Mouse (Mus musculus) heart, adult 18-20 months (tissue): ENCODE data around the gene Il1rl1. TPM values are rescaled to one million over a fixed set of nuclear protein-coding genes. Genes with fewer than 3 reads are reported as not detected.

Experiments
- DNase-seq, 2 experiments: peaks; one replicate each; pipeline ENCODE4 v3.0.0; 2021 to 2022; ENCODE audit warnings: mixed read lengths in 1 of 2
- long read RNA-seq, 2 experiments: library from polyadenylated mRNA; stranded (forward); transcript quantifications; one replicate each; pipeline ENCODE4 v2.0.0; 2021
- total RNA-seq, 2 experiments: library from RNA; stranded (reverse); gene quantifications; 2 replicates each; pipeline ENCODE4 v1.2.3; 2021

Gene Il1rl1
- under 1 TPM; 0.75 to 0.99 TPM for total RNA-seq
- long read RNA-seq, experiment 1 = 0 reads
- long read RNA-seq, experiment 2 = 0 reads

GRCm38 (mm10) chr1:40428910-40429675 is at the start of gene Il1rl1:
TSS of gene Il1rl1 (plus strand) at chr1:40429570.
- no peak for DNase-seq

DNA sequence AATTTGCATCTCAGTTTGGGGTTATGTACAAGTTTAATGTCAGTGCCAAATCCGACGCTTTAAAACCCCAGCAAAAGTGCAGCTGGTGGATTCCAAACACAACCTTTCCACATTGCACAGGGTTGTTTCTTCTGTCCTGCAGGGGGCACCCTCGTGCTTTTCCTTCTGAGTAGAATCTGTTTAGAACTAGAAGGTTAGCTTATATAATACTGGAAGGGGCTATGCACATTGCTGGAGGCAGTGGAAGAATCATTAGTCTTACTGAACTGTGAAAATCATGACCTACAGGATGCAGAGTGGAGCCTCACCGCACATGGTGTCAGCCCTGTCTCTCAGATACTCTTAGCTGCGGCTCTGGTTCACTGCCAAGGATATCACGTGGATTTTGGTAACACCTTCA is 49.3 kb upstream of the Il1rl1 start:
- DNase-seq = peak; percentile 59 to 81

DNA sequence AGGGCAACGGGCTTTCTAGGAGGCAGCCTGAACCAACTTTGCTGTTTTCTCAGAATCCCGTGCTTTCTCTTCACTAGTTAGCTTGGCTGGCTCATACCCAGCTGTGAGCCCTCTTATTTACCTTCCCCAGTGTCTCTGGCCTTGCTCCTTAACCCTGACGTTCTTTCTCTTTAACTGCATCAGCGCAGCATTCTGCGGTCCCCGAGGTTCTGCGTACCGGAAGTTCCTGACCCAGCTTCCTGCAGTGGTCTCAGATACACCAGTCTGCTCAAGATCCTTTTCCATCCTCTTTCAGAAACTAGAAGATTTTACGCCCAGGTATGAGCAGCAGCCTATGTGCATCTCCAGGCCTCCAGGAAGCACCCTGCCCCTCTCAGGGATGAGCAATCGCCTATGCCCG is 48.4 kb upstream of the Il1rl1 start:
- peak in 1 of 2 experiments; percentile 25 for DNase-seq

DNA sequence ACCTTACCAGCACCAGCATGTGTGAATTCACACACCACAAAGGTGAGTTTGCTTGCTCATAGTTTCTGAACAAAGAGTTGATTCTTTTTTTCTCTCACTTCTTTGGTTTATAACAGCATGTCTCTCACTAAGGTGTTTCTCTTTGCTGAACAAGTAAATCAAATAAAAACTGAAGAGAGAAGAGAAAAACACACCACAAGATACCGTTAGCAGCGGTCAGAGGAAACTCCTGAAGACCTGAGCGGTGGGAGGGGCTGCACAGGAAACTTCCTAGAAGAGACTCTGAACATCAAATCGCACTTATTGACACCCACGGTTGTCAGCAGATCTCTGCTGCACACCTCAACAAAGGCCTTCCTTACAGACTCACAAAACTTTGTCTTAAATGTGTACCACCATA is 46.5 kb upstream of the Il1rl1 start:
- DNase-seq = no peak

- no peak for DNase-seq
Measured at GRCm38 (mm10) chr1:40384931-40385545, 44.3 kb upstream of the Il1rl1 start.

DNA sequence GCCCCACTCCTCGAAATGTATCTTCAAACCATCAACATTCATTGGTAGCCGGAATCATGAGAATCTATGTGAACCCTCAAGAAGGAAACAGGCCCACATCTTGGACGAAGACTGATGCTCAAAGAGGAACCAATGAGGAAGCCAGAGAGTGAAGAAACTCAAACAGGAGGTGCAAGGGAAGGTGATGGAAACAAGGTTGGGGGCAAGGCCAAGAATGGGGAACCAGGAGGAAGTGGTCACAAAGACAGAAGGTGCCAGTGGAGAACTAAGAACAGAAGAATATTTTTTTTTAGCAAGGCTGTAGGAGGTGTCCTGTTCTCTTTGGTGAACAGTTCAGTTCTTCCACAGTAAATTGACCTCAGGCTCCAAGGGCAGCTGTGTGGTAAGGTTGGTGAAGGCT is 38.0 kb upstream of the Il1rl1 start:
- DNase-seq = no peak

DNA sequence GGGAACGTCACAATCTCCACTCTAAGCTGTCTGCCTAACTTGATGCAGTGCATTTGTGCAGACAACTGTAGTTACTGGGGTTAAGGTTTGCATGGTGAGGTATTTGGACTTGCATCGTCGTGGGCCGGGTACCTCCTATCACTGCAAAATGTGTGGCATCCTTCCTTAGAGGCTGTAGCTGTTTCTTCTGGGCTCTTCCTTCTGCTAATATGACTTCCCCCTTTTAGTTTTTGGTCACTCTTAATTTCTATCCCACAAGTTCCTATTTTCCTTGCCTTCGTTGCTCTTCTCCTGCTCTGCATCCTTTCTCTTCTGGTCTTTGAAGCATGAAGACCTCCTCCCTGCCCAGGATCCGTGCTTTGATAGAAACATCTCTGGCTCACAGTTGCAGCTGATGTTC is 36.8 kb upstream of the Il1rl1 start:
- DNase-seq = no peak

DNA sequence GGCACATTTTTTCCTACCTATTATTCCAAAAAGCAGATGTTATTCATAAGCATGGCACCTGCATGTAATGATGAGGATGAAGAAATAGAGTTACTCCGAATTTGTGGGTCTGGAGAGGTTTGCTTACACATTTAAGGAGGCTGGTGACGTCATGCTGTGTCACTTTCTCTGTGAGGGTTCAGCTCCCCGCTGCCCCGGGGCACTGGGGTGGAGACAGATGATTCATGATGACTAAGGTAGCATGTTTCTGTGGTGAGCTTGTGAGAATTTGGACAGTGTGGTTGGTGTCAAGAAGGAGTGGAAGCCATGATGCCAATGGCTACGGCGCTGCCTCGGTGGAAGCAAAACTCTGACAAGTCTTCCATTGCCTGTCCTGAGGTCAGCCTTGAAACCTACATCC is 36.2 kb upstream of the Il1rl1 start:
- no peak for DNase-seq

GRCm38 (mm10) chr1:40399639-40400038 is 29.7 kb upstream of the Il1rl1 start:
- DNase-seq = no peak

- DNase-seq = peak; percentile 30 to 35
Measured at GRCm38 (mm10) chr1:40404682-40405081, 24.7 kb upstream of the Il1rl1 start.

DNA sequence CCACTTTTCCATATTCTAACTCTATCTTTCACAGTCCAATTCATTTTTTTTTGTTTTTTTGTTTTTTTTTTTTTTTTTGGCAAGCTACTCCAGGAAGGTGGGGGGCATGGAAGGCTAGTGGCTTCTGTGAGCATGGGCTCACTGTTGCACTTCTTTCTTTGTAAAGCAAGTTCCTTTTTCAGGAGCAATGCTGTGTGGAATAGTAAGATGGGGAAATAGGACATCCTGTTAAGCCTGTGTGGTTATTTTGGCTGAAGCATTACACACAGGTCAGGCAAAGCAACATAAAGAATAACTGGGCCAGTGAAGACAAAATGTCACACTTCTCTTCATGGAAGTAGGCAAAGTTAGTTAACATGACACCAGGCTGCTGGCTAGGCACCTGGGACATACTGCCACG is 19.5 kb upstream of the Il1rl1 start:
- DNase-seq = peak in 1 of 2 experiments; percentile 9

GRCm38 (mm10) chr1:40413039-40413438 is 16.3 kb upstream of the Il1rl1 start:
- no peak for DNase-seq

DNA sequence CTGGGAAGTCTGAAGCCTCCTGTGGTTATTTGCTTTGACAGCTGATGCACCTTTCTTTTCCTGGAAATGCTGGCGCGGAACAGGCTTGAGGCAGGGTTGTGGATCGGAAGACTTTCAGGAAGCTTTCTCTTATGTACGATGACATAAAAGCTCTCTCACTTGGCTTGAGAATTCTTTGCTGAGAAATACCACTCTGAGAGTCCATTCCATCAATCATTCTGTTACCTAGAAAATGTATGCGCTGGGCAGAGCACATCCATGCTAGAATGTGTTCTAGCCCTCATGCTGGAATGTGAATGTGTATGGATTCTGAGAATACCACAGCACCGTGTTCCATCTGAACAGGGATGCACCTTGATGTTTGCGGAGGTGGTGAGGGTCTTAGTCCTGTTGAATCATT is 15.1 kb upstream of the Il1rl1 start:
- no peak for DNase-seq

DNA sequence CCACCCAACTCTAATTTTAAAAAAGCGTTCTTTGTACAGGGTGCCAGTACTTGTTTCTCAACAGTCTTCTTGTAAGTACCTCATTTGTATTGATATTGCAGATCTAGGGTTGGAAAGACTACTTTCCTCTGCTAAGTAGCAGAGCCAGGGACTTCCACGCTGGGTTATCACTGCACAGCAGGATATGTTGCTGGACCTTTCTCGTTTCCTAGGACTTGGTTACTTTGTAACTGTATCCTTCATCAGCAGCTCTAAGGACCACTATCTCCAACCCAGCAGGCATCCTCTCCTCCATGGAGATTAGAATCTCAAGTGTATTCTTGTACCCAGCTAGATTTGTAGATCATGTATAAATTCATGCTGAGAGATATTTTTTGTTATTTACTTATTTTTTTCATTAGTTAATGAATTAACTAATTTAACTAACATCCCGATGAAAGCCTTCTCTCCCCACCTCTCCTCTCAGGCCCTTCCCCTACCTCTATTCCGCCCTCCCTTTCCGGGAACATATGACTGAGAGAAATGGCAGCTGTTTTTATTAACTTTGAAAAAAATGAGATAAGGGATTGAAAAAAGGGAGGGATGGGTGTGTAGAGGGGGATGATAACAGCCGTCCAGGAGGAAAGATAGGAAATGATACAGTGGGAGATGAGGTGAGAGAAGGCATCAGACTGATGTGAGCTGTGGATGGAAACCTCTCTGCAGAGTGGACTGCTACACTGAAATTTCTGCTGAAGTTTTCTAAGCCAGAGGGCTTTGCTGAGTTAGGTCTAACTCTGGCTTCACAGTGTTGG is 14.3 kb upstream of the Il1rl1 start:
- peak in 1 of 2 experiments; percentile 12 for DNase-seq

DNA sequence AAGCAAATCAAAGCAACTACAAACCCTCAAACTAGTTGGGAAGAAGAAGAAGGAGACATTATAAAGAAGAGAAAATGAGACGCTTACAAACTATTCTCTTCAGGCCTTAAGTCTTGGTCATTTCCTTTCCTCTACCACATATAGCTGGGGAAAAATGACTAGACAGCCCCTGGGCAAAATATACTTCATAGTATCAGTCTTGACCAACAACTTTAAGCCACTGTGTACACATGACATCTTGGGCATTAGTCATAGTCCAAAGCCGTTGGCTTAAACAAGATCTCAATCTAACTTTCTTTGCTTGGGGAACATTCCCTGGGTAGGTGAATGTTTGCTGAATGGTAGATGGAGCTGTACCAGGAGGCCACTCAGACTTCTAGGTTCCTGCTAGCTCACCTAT is 12.3 kb upstream of the Il1rl1 start:
- no peak for DNase-seq

DNA sequence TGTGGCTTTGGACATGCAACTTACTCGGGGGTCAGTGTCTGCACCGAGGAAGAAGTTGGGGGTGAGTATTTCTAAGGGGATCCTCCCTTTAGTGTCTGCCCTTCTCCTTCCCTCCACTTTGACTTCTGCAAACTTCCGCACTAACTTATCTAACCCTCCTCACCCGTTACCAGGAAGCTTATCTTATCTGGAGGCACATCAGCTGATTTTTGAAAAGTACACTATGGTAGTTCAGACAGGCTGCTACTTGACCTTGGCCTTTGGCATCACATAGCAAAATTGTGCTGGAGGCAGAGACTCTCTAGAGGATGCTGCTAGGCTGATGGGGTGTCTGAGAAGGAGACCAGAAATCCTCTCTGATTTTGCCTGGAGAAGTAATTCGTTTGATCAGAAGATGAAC is 10.9 kb upstream of the Il1rl1 start:
- no peak for DNase-seq

DNA sequence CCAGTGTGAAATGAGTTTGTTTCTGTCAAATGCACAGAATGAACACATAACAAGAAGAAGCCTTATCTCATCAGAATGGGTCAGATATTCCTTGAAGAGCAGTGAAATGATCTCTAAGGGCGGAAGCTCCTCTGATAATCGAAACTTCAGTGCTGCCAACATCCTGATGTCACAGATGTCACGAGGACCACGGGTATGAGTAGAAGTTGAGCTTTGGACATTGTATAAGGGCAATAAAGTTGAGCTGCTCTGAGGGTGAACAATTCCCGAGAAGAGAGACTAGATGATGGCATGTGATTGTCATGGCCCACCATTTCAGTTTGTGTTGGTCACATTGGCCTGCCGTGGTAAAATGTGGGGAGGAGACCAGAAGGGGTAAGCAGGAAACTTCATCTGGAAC is 5.5 kb upstream of the Il1rl1 start:
- DNase-seq = no peak

DNA sequence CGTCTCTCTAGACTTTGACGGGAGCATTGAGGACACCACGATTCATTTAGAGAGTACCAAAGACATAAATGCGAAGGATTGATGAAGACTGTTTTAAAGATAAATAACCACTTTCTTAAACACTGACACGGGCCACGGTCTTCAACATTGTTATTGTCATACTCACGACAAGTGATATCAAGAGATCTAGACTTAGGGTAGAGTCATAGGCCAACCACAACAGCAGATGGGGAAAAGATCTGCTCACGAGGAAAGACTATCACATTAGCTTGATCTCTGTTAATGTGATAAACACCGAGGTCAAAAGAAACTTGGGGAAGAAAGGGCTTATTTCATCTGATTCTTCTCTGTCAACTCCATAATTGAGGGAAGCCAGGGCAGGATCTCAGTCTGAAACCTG is 2.1 kb upstream of the Il1rl1 start:
- no peak for DNase-seq

GRCm38 (mm10) chr1:40427901-40428300 is 1.5 kb upstream of the Il1rl1 start:
- no peak for DNase-seq

DNA sequence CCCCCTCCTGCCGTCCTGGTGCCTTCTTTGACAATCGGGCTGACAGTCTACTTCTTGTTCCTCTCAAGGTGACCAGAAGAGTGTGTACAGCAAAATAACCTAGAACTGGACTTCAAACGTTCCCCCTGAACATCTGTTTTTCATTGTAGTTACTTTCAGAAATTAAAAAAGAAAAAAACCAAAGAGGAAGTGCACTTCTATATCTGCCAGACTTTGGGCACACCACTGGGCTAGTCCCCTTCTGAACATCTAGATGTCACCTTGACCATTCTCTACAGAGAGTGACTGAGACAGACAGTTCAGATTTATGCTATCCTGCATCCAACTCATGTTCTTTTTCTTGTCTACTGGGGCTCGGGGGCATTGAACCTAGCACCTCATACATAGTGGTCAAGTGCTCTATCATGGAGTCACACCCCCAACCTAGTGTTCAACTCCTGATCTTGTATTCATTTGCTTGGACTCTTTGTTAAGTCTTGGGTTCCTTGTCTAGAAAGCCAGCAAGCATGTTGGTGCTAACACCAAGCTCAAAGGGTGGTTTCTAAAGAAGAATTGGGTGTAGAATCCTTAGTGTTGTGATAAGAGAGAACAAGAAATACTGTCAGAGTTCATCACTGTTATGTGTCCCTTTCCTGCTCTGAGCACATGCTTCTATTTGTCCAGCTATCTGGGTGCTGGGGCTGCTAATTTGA is 919 bp downstream of the Il1rl1 start:
- no peak for DNase-seq

DNA sequence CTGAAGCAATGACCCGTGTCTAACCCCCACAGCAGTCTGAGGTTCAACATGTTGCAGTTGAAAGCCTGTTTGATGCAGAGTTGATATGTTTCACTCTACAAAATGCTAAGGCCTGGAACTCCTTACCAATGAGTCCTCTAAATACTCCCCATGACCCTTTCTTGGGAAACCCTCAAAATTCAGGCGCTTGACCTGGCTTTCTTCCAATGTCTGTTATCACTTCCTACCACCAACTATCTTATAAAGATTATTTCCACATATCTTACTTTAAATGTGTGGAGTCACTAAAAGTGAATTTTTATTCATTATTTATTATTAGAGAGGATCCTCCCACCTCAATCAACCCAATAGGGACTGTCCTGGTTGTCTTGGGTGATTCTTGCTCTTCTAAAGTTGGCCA is 2.8 kb downstream of the Il1rl1 start:
- DNase-seq = no peak

DNA sequence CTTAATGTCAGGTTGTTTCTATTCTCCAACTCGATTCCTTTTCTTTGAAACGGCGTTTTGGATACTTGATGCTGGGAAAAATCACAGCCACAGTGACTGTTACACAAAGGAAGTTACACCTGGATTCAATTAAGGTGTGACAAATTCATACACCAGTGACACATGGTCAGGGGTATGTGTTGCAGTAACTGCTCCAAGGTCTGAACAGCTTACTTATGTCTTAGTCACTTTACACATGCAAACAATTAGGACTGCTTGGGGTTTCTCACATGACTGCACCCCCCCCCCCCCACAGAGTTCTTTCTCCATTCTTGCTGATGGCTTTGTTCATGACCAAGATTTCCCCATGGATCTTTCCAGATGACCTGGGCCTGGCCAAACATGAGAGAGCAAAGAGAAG is 6.6 kb downstream of the Il1rl1 start:
- no peak for DNase-seq

DNA sequence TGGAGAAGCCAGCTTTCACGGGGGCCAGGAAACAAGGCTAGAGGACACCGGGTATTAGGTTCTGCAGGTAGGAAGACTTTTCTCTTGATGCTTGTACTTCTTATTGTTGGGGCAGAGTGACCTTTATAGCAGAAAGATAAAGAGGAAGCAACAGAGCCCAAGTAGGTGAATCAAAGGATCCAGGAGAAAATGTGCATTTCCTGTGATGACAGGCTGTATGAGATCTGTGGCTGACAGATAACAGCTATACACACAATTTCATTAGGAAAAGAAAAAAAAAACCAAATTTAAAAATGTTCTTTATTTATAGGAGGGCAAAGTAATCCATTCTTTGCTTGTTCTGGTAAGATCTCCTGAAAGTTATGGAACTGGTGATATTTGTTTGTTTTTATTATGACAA is 8.0 kb downstream of the Il1rl1 start:
- no peak for DNase-seq
